19 mouse cellular contexts compared by ENCODE assay signal in the genomic region with DNA sequence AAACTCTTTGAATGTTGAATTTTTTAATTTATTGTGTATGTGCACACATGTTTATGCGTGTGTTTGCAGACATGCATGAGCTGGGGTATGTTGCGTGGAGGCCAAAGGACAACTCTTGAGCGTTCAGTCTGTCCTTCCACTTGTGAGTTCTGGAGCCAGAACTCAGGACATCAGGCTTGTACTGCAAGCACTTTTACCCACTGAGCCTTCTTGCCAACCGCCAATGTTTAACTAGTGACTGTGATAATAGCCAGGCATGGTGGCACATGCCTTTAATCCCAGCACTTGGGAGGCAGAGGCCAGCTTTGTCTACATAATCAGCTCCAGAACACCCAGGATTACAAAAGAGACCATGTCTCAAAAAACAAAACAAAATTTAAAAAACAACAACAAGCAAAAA. TPM values are rescaled to one million over a fixed set of nuclear protein-coding genes. Genes with fewer than 3 reads are reported as not detected.
"Had no signal": no experiment of that assay in that cellular context is flagged by ENCODE, and none has a peak within 500 bp of the region (broad histone marks: within the 10 kb centered on the region; RNA-seq: fewer than 3 reads in every experiment).

No protein-coding gene starts in this region.

- H3K27me3 ChIP-seq: limb, embryonic 13.5 days; liver, embryonic 13.5 days; midbrain, embryonic 13.5 days; stomach, embryonic 15.5 days had no signal

- H3K4me1 ChIP-seq: limb, embryonic 13.5 days; liver, embryonic 13.5 days; midbrain, embryonic 13.5 days; stomach, embryonic 15.5 days had no signal

- H3K36me3 ChIP-seq: liver, embryonic 13.5 days; midbrain, embryonic 13.5 days; stomach, embryonic 15.5 days had no signal

- H3K9ac ChIP-seq: limb, embryonic 13.5 days; liver, embryonic 13.5 days; midbrain, embryonic 13.5 days; stomach, embryonic 15.5 days had no signal

- DNase-seq: left cerebral cortex, postnatal 4 days; liver, embryonic 13.5 days; lung, adult 2 months; lung, postnatal 36 days; right cerebral cortex, postnatal 14 days; thymus, adult 2 months; thymus, postnatal 25 days had no signal

- H3K4me3 ChIP-seq: layer of hippocampus, adult 2 months; limb, embryonic 13.5 days; liver, embryonic 13.5 days; midbrain, embryonic 13.5 days; stomach, embryonic 15.5 days had no signal

- H3K27ac ChIP-seq: hindbrain, postnatal 0 days; kidney, postnatal 0 days; layer of hippocampus, adult 2 months; limb, embryonic 13.5 days; liver, embryonic 13.5 days; midbrain, embryonic 13.5 days; stomach, embryonic 15.5 days had no signal

RNA-seq across cellular contexts. Expression of gene AY074887, which starts 8.7 kb away (rescaled TPM):
- total RNA-seq: hindbrain, postnatal 0 days; layer of hippocampus, adult 2 months; layer of hippocampus, postnatal 14 days; left cerebral cortex, adult 18-20 months; left cerebral cortex, postnatal 10 days; left cerebral cortex, postnatal 4 days; midbrain, postnatal 0 days had no signal
- polyA plus RNA-seq: lung, adult 2 months; spleen, adult 2 months; thymus, adult 2 months had no signal

RNA-seq across cellular contexts. Expression of gene Chrna5, which starts 38.6 kb away (rescaled TPM):
- total RNA-seq: megakaryocyte progenitor cell, adult 5-6 weeks had no signal
- polyA plus RNA-seq: lung, adult 2 months; spleen, adult 2 months had no signal
